Mouse (Mus musculus) neural tube, embryonic 10.5 days (tissue): ENCODE data around the gene Rusc2.

Experiments used
- DNase-seq: peaks from one replicate; pipeline ENCODE4 v3.0.0-alpha.2; 2017; ENCODE audit warnings: low spot score; ENCODE audit errors: extremely low spot score

The Rusc2 gene

DNA sequence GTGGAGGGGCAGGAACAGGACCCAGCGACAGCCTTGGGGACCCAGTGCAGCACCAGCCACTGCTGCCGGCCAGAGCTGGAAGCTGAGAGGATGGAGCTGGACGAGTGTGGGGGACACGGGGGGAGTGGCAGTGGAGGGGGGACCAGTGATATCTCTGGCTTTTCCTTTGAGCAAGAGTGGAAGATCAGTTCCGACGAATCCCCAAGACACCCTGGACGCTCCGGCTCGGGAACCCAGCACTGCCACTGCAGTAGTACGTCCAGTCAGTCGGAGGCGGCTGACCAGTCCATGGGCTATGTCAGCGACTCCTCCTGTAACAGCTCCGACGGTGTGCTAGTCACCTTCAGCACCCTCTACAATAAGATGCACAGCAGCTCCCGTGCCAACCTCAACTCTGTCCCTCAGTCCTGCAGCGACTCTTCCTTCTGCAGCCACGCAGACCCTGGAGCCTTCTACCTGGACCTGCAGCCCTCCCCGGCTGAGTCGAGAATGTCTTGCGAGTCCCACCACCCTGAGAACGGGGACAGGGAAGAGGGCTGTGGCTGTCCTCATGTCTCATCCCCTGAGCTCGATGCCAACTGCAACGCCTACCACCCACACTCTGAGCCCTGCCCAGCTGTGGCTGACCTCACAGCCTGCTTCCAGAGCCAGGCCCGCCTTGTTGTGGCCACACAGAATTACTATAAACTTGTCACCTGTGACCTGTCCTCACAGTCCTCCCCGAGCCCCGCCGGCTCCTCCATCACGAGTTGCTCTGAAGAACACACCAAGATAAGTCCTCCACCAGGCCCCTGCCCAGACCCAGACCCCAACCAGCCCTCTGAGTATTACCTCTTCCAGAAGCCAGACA lies 33.7 kb downstream of the Rusc2 start:
- no peak for DNase-seq

DNA sequence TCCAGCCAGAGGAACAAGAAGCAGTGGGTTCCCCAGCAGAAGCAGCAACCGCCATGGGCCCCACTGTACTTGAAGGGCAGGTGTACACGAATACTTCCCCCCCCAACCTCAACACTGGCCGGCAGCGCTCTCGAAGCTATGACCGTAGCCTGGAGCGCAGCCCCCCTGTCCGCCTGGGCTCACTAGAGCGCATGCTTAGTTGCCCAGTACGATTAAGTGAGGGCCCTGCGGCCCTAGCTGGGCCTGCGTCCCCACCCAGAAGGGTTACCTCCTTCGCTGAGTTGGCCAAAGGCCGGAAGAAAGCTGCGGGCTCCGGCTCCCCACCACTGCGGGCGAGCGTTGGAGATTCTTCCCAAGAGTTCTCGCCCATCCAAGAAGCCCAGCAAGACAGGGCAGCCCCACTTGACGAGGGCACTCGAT lies 34.3 kb downstream of the Rusc2 start:
- DNase-seq, result no peak

DNA sequence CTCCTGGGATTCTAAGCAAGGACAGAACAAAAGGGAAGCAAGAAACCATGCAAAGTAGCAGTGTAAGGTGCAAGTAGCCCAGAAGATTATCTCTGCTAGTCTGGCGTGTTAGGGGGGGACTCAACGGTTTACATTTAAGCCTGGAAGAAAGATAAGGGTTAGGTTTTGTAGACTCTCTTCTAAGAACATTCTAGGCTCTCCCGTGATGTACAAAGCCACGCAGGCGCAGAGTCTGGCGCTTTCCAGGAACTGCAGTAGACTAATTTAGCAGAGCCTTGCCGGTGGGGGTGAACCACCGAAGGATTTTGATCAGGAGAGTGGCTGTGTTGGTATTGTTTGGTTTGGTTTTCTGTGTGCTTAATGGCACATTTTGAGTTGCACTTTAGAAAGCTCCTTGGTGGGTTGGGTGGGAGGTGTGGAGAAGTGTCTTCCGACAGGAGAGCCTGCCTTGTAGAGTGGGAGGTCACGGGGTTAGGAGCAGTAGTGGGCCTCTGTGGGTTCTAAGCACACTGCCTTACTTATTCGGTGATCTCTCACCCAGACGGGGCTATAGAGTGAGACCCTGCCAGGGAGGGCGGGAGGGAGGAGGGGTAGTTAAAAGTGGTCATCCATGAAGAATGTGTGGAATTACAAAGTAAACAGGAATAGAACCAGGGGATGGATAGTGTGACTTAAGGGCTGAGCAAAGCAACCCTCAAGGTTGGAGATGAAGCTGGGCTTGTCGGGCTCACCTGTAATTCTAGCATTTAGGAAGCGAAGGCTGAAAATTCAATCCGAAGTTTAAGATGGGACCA lies 35.7 kb downstream of the Rusc2 start:
- no peak for DNase-seq

DNA sequence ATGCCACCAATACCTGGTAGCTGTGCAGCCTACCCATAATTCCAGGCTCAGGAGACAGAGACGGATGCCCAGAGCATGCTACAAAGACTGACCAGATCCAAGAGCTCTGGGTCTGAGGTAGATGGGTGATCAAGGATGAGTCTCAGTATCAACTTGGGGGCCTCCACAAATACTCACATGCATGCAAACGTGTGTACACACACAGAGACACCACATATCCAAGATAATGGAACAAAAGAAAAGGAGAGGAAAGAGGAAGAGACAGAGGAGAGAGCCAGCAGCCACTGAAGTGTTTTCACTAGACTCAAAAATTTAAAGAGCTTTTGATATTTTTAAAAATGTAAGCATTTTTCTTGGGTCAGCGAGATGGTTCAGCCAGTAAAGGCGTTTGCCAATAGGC lies 36.7 kb downstream of the Rusc2 start:
- no peak for DNase-seq

- no peak for DNase-seq
Observed at GRCm38 (mm10) chr4:43418973-43419656, 37.3 kb downstream of the Rusc2 start.

- no peak for DNase-seq
Observed at GRCm38 (mm10) chr4:43419801-43420281, 38.1 kb downstream of the Rusc2 start.

DNA sequence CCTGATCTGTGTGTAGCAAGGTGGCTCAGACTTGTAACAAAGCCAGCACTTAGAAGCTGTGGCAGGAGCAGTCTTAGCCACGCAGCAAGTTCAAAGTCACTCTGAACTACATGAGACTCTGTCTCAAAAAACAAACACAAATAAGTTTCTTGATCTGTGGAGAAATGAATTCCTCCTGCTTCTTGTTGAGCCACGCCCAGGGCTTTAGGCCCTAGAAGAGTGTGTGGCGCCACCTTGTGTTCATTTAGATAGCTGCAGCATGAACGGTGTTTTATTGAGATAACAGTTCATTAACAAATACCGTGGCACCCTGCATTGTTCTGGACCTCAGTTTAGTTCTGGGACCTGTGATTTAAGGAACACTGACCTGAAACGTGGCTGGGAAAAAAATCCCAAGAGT lies 38.5 kb downstream of the Rusc2 start:
- DNase-seq, result peak; percentile 78

DNA sequence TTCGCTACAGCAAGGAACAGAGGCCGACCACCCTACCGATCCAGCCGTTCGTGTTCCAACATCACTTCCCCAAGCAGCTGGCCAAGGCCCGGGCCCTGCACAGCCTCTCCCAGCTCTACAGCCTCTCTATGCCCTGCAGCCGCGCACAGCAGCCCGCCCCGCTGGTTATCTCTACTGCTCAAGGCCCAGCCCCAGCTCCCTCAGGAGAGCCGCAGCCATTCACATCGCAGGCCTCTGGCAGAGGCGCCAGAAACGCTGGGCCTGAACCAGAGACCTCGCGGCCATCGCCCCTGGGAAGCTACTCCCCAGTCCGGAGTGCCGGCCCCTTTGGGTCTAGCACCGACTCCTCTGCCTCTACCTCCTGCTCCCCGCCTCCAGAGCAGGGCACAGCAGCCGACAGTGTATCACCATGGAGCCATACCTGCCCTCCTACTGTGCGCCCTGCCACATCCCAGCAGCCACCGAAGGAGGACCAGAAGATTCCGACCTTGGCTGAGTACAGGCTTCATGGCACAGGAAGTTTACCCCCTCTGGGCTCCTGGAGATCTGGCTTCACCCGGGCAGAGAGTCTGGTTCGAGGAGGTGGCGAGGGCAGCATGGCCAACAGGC lies 40.0 kb downstream of the Rusc2 start:
- no peak for DNase-seq

- DNase-seq, result no peak
Observed at GRCm38 (mm10) chr4:43423267-43423934, 41.6 kb downstream of the Rusc2 start.

DNA sequence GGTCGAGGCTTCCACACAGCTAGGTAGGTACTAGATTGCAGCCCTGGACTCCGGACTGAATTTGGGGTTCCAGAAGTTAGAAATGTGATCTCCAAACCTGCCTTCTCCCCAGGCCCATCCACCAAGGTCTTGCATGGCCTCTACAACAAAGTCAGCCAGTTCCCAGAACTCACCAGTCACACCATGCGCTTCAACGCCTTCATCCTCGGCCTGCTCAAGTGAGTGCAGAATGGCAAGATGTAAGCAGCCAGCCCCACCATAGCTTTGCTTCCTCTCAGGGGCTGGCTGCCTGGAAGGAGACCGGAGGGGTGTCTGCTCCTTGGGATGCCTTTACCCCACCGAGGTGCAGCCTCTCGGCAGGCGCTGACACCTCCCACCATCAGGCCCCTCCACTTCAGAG lies 42.3 kb downstream of the Rusc2 start:
- DNase-seq, result no peak

DNA sequence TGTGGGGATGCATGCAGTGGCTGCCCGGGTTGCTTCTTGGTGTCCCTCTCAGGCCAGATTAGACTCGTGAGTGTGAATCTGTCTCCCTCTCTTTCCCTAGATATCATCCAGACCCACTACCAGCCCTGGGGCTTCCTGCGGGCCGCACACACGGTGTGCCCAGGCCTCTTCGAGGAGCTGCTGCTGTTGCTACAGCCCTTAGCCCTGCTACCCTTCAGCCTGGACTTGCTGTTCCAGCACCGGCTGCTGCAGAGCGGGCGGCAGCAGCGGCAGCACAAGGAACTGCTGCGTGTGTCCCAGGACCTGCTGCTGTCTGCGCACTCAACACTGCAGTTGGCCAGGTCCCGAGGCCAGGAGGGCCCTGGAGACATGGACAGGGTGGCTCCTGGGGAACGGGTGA lies 43.4 kb downstream of the Rusc2 start:
- DNase-seq, result peak; percentile 24

DNA sequence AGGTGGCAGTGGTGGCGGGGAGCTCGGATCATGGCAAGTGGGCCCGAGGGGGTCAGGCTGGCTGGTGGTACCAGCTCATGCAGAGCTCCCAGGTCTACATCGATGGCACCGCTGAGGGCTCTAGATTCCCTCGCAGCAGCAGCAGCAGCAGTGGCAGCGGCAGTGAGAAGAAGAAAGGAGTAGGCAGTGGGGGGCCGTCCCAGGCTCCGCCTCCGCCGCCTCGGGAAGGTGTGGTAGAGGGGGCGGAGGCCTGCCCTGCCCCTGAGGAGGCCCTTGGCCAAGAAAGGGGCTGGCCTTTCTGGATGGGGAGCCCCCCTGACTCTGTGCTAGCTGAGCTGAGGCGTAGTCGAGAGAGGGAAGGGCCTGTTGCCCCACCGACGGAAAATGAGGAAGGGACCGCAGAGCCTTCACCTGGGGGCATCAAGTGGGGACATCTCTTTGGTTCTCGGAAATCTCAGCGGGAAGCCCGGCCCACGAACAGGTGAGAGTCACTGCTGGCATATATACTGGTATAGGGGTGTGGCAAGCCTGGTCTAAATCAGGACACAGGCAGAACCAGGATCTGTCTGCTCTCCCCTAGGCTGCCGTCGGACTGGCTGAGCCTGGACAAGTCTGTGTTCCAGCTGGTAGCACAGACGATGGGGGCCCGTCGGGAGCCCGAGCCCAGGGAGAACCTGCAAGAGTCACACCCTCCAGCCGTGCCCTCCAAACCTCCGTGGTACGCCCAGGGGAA lies 44.0 kb downstream of the Rusc2 start:
- DNase-seq, result peak; percentile 28

GRCm38 (mm10) chr4:43426487-43426886 lies 44.7 kb downstream of the Rusc2 start:
- no peak for DNase-seq

DNA sequence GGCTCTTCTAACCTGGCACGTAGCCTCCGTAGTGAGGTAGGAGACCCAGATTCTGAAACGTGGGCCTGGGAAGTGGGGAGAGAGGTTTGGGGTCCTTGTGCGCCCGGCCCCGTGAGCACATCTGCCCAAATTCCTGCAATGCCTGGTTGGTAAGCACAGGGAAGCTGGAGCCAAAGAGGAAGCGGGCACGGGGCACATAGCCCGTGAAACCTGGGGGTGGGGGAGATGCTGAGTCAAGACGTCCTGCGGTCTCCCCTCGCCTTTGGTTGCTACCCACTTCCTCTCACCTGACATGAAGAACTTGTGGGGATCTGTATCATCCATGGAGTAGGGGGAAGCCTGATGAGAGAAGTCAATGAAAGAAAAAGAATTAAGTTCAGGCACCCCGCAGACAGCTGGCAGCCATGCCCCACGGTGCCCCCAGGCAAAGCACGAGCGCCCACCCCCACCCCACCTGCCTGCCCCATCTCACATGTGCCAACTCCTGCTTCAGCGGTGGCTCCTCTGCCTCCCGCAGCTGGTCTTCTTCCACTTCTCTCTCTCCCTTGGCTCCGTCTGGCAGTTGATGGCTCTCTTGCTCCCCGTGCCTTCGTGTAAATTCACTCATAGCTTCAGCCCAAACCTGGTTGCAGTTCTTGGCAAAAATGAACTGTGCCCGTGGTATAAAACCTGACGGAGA lies 45.9 kb downstream of the Rusc2 start:
- peak; percentile 27 for DNase-seq

GRCm38 (mm10) chr4:43428180-43428861 lies 46.5 kb downstream of the Rusc2 start:
- DNase-seq, result no peak

DNA sequence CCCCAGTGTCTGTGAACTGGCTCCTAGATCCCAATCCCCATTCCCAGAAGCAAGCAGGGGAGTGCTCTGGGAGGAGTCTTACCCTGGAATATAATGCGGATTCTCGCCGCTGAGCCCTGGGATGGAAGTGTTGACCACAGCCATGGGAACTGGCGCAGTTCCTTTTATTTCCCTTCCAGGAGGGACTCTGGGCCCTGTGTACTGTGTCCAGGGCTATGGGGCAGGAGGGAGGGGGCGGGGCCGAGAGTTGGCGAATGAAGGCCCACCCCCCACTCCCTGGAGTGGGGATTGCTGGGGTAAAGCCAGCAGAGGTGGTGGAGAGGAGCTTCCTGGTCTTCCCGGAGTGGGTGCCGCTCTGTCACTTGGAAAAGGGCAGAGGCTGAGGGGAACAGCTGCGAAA lies 47.2 kb downstream of the Rusc2 start, which contains the start of gene Fam166b:
TSS of gene Fam166b (minus strand) at position 189 of the 400 bp plus-strand sequence.
- DNase-seq, result peak; percentile 36

GRCm38 (mm10) chr4:43431690-43432089 lies 49.9 kb downstream of the Rusc2 start:
- DNase-seq, result peak; percentile 80

GRCm38 (mm10) chr4:43432832-43433231 lies 51.1 kb downstream of the Rusc2 start:
- no peak for DNase-seq

DNA sequence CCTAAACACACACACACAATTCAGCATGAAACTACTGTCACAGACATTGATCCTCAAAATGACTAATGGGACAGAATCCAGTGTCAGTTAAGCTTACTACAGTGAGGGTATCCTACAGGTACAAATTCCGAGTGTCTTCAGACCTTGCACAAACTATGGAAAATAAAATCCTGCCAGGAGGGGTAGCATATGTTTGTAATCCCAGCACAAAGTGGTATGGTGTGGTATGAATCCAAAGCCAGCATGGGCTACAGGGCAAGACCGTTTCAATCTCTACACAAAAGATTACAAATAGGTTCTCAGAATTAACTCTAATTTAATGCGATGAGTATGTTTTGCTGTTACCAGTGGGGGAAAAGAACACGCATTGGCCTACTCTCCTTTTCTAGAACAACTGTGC lies 59.9 kb downstream of the Rusc2 start, which contains the start of gene Tesk1:
TSS of gene Tesk1 (plus strand) at position 301 of the 400 bp plus-strand sequence.
- DNase-seq, result no peak
